Mouse (Mus musculus) stomach, postnatal 0 days (tissue): ENCODE data around the gene Atg9b.

ENCODE experiments used
- CTCF ChIP-seq: IDR thresholded peaks from 2 replicates; pipeline ENCODE4 v1.5.1; 2016; ENCODE audit warnings: antibody characterized with exemption, low read depth, mild to moderate bottlenecking, moderate library complexity
- EP300 ChIP-seq: optimal IDR thresholded peaks from 2 replicates; pipeline ENCODE3; 2016; ENCODE audit warnings: antibody characterized with exemption

GRCm38 (mm10) chr5:24334749-24335148 is 57.2 kb downstream of the Atg9b start:
- TF ChIP-seq CTCF (no peak), EP300 (no peak)
